Mouse (Mus musculus): ENCODE measurements around the gene Patl1.

- no peak for TF ChIP-seq GATA1 (IDR thresholded peaks at IDR 0.05; ENCODE audit: borderline replicate concordance, low read length)
- no peak for TF ChIP-seq FLI1 (IDR thresholded peaks at IDR 0.05; ENCODE audit: low read length)
Observed at GRCm38 (mm10) chr19:11950747-11951146, 38.5 kb downstream of the Patl1 start.

Data from megakaryocyte, embryonic 14.5 days (primary cell).